Mouse (Mus musculus) lung, adult 2 months (tissue): ENCODE results near the gene Wfdc18.

Experiments
- CTCF ChIP-seq: fragments of 200-500 bp; IDR thresholded peaks from 2 replicates; pipeline ENCODE4 v1.5.1; 2011; ENCODE audit warnings: mild to moderate bottlenecking, low read length, control low read depth; ENCODE audit not compliant: insufficient read depth
- POLR2A ChIP-seq: fragments of 200-500 bp; IDR thresholded peaks from 2 replicates; pipeline ENCODE4 v1.6.1; 2011; ENCODE audit warnings: low read depth, mild to moderate bottlenecking, control low read depth, low read length, borderline replicate concordance; ENCODE audit errors: extremely low read depth

- TF ChIP-seq POLR2A (no peak), CTCF (no peak)
These were observed 38.8 kb downstream of the Wfdc18 start for GRCm38 (mm10) chr11:83747376-83748265.
